Mouse (Mus musculus): ENCODE results near the gene Slc24a3. TPM values are rescaled to one million over a fixed set of nuclear protein-coding genes. Genes with fewer than 3 reads are reported as not detected.

Gene Slc24a3
- polyA plus RNA-seq, 1 experiment from 2014 or later: 3.8 TPM

GRCm38 (mm10) chr2:145331525-145331924 is 164.0 kb downstream of the Slc24a3 start:
- no peak for ATAC-seq (ENCODE audit: insufficient number of reproducible peaks, insufficient read depth, low FRiP score, low read depth)
- Histone ChIP-seq H3K36me3 (ENCODE audit: control insufficient read depth, insufficient read depth, low read length) (no peaks in the 10 kb centered on the region), H3K9ac (ENCODE audit: low read length) (no peak overlapping the region), H3K27me3 (ENCODE audit: control insufficient read depth, insufficient read depth, low read length) (no peaks in the 10 kb centered on the region), H3K4me2 (ENCODE audit: low read length) (no peak overlapping the region), H3K27ac (replicated peaks in 1 of 2; ENCODE audit: control insufficient read depth in 1 of 2, insufficient read depth in 1 of 2, low read depth in 2 of 2, low read length in 2 of 2) (no peak overlapping the region), H3K9me3 (ENCODE audit: control insufficient read depth, low read length) (no peaks in the 10 kb centered on the region), H3K4me3 (ENCODE audit: control insufficient read depth in 1 of 2, insufficient read depth in 1 of 2, low read depth in 1 of 2, low read length in 2 of 2) (no peak overlapping the region), H3K4me1 (ENCODE audit: control insufficient read depth in 2 of 2, insufficient read depth in 2 of 2, low read length in 2 of 2) (0 out of 4 replicates have a peak, but pooled peaks cover 3 to 7% of the 10 kb centered on the region in 2 experiments)
- 78% methylated on average over 1 of the region's 1 CpGs for WGBS

- H3K9me3 ChIP-seq (ENCODE audit: control insufficient read depth, low read length): no peaks in the 10 kb centered on the region
- H3K4me2 ChIP-seq (ENCODE audit: low read length): no peak overlapping the region
- no peak overlapping the region for H3K27ac ChIP-seq (replicated peaks in 1 of 2; ENCODE audit: control insufficient read depth in 1 of 2, insufficient read depth in 1 of 2, low read depth in 2 of 2, low read length in 2 of 2)
- H3K9ac ChIP-seq (ENCODE audit: low read length): no peak overlapping the region
- H3K4me1 ChIP-seq (ENCODE audit: control insufficient read depth in 2 of 2, insufficient read depth in 2 of 2, low read length in 2 of 2): 0 out of 4 replicates have a peak, but pooled peaks cover 3 to 7% of the 10 kb centered on the region in 2 experiments
- no peaks in the 10 kb centered on the region for H3K27me3 ChIP-seq (ENCODE audit: control insufficient read depth, insufficient read depth, low read length)
- no peak overlapping the region for H3K4me3 ChIP-seq (ENCODE audit: control insufficient read depth in 1 of 2, insufficient read depth in 1 of 2, low read depth in 1 of 2, low read length in 2 of 2)
- ATAC-seq (ENCODE audit: insufficient number of reproducible peaks, insufficient read depth, low FRiP score, low read depth): no peak
- no peaks in the 10 kb centered on the region for H3K36me3 ChIP-seq (ENCODE audit: control insufficient read depth, insufficient read depth, low read length)
Observed at GRCm38 (mm10) chr2:145333466-145333865, 165.9 kb downstream of the Slc24a3 start.

GRCm38 (mm10) chr2:145336406-145336805 is 168.9 kb downstream of the Slc24a3 start:
- Histone ChIP-seq H3K27me3 (ENCODE audit: control insufficient read depth, insufficient read depth, low read length) (no peaks in the 10 kb centered on the region), H3K27ac (replicated peaks in 1 of 2; ENCODE audit: control insufficient read depth in 1 of 2, insufficient read depth in 1 of 2, low read depth in 2 of 2, low read length in 2 of 2) (no peak overlapping the region), H3K4me2 (ENCODE audit: low read length) (no peak overlapping the region), H3K9me3 (ENCODE audit: control insufficient read depth, low read length) (no peaks in the 10 kb centered on the region), H3K36me3 (ENCODE audit: control insufficient read depth, insufficient read depth, low read length) (no peaks in the 10 kb centered on the region), H3K4me3 (ENCODE audit: control insufficient read depth in 1 of 2, insufficient read depth in 1 of 2, low read depth in 1 of 2, low read length in 2 of 2) (no peak overlapping the region), H3K9ac (ENCODE audit: low read length) (no peak overlapping the region), H3K4me1 (ENCODE audit: control insufficient read depth in 2 of 2, insufficient read depth in 2 of 2, low read length in 2 of 2) (0 out of 4 replicates have a peak, but pooled peaks cover 0 to 3% of the 10 kb centered on the region in 2 experiments)
- no peak for ATAC-seq (ENCODE audit: insufficient number of reproducible peaks, insufficient read depth, low FRiP score, low read depth)

- Histone ChIP-seq H3K4me3 (ENCODE audit: control insufficient read depth in 1 of 2, insufficient read depth in 1 of 2, low read depth in 1 of 2, low read length in 2 of 2) (no peak overlapping the region), H3K36me3 (ENCODE audit: control insufficient read depth, insufficient read depth, low read length) (no peaks in the 10 kb centered on the region), H3K4me1 (ENCODE audit: control insufficient read depth in 2 of 2, insufficient read depth in 2 of 2, low read length in 2 of 2) (no peaks in the 10 kb centered on the region), H3K27ac (replicated peaks in 1 of 2; ENCODE audit: control insufficient read depth in 1 of 2, insufficient read depth in 1 of 2, low read depth in 2 of 2, low read length in 2 of 2) (no peak overlapping the region), H3K4me2 (ENCODE audit: low read length) (no peak overlapping the region), H3K27me3 (ENCODE audit: control insufficient read depth, insufficient read depth, low read length) (no peaks in the 10 kb centered on the region), H3K9me3 (ENCODE audit: control insufficient read depth, low read length) (no peaks in the 10 kb centered on the region), H3K9ac (ENCODE audit: low read length) (no peak overlapping the region)
- no peak for ATAC-seq (ENCODE audit: insufficient number of reproducible peaks, insufficient read depth, low FRiP score, low read depth)
- 67% methylated on average over 2 of the region's 2 CpGs for WGBS
Observed at GRCm38 (mm10) chr2:145340816-145341215, 173.3 kb downstream of the Slc24a3 start.

GRCm38 (mm10) chr2:145342956-145343355 is 175.4 kb downstream of the Slc24a3 start:
- no peak overlapping the region for H3K4me2 ChIP-seq (ENCODE audit: low read length)
- WGBS: 71% methylated on average over 4 of the region's 4 CpGs
- ATAC-seq (ENCODE audit: insufficient number of reproducible peaks, insufficient read depth, low FRiP score, low read depth): no peak

GRCm38 (mm10) chr2:145344521-145344920 is 177.0 kb downstream of the Slc24a3 start:
- Histone ChIP-seq H3K36me3 (ENCODE audit: control insufficient read depth, insufficient read depth, low read length) (no peaks in the 10 kb centered on the region), H3K4me1 (ENCODE audit: control insufficient read depth in 2 of 2, insufficient read depth in 2 of 2, low read length in 2 of 2) (peaks cover 0 to 3% of the 10 kb centered on the region in 2 experiments; a peak in 1 of 4 replicates), H3K4me3 (ENCODE audit: control insufficient read depth in 1 of 2, insufficient read depth in 1 of 2, low read depth in 1 of 2, low read length in 2 of 2) (no peak overlapping the region), H3K27me3 (ENCODE audit: control insufficient read depth, insufficient read depth, low read length) (no peaks in the 10 kb centered on the region), H3K9ac (ENCODE audit: low read length) (no peak overlapping the region), H3K4me2 (ENCODE audit: low read length) (no peak overlapping the region), H3K27ac (replicated peaks in 1 of 2; ENCODE audit: control insufficient read depth in 1 of 2, insufficient read depth in 1 of 2, low read depth in 2 of 2, low read length in 2 of 2) (no peak overlapping the region), H3K9me3 (ENCODE audit: control insufficient read depth, low read length) (no peaks in the 10 kb centered on the region)
- no peak for ATAC-seq (ENCODE audit: insufficient number of reproducible peaks, insufficient read depth, low FRiP score, low read depth)
- WGBS: 89% methylated on average over 1 of the region's 1 CpGs

More at GRCm38 (mm10) chr2:145342956-145343355, 175.4 kb downstream of the Slc24a3 start:
- H3K9ac ChIP-seq (ENCODE audit: low read length): no peak overlapping the region
- no peaks in the 10 kb centered on the region for H3K36me3 ChIP-seq (ENCODE audit: control insufficient read depth, insufficient read depth, low read length)
- H3K4me1 ChIP-seq (ENCODE audit: control insufficient read depth in 2 of 2, insufficient read depth in 2 of 2, low read length in 2 of 2): peaks cover 0 to 3% of the 10 kb centered on the region in 2 experiments; a peak in 1 of 4 replicates
- H3K4me3 ChIP-seq (ENCODE audit: control insufficient read depth in 1 of 2, insufficient read depth in 1 of 2, low read depth in 1 of 2, low read length in 2 of 2): no peak overlapping the region
- no peaks in the 10 kb centered on the region for H3K27me3 ChIP-seq (ENCODE audit: control insufficient read depth, insufficient read depth, low read length)
- H3K9me3 ChIP-seq (ENCODE audit: control insufficient read depth, low read length): no peaks in the 10 kb centered on the region
- no peak overlapping the region for H3K27ac ChIP-seq (replicated peaks in 1 of 2; ENCODE audit: control insufficient read depth in 1 of 2, insufficient read depth in 1 of 2, low read depth in 2 of 2, low read length in 2 of 2)

- WGBS: 78% methylated on average over 1 of the region's 1 CpGs
- Histone ChIP-seq H3K4me3 (ENCODE audit: control insufficient read depth in 1 of 2, insufficient read depth in 1 of 2, low read depth in 1 of 2, low read length in 2 of 2) (no peak overlapping the region), H3K9ac (ENCODE audit: low read length) (no peak overlapping the region), H3K4me1 (ENCODE audit: control insufficient read depth in 2 of 2, insufficient read depth in 2 of 2, low read length in 2 of 2) (no peaks in the 10 kb centered on the region), H3K27ac (replicated peaks in 1 of 2; ENCODE audit: control insufficient read depth in 1 of 2, insufficient read depth in 1 of 2, low read depth in 2 of 2, low read length in 2 of 2) (no peak overlapping the region), H3K27me3 (ENCODE audit: control insufficient read depth, insufficient read depth, low read length) (no peaks in the 10 kb centered on the region), H3K9me3 (ENCODE audit: control insufficient read depth, low read length) (no peaks in the 10 kb centered on the region), H3K36me3 (ENCODE audit: control insufficient read depth, insufficient read depth, low read length) (no peaks in the 10 kb centered on the region), H3K4me2 (ENCODE audit: low read length) (no peak overlapping the region)
- ATAC-seq (ENCODE audit: insufficient number of reproducible peaks, insufficient read depth, low FRiP score, low read depth): no peak
Observed at GRCm38 (mm10) chr2:145353801-145354200, 186.2 kb downstream of the Slc24a3 start.

- H3K4me2 ChIP-seq (ENCODE audit: low read length): no peak overlapping the region
- no peak overlapping the region for H3K4me3 ChIP-seq (ENCODE audit: control insufficient read depth in 1 of 2, insufficient read depth in 1 of 2, low read depth in 1 of 2, low read length in 2 of 2)
- no peaks in the 10 kb centered on the region for H3K27me3 ChIP-seq (ENCODE audit: control insufficient read depth, insufficient read depth, low read length)
- H3K27ac ChIP-seq (replicated peaks in 1 of 2; ENCODE audit: control insufficient read depth in 1 of 2, insufficient read depth in 1 of 2, low read depth in 2 of 2, low read length in 2 of 2): no peak overlapping the region
- WGBS: 72% methylated on average over 6 of the region's 6 CpGs
- no peaks in the 10 kb centered on the region for H3K9me3 ChIP-seq (ENCODE audit: control insufficient read depth, low read length)
- H3K4me1 ChIP-seq (ENCODE audit: control insufficient read depth in 2 of 2, insufficient read depth in 2 of 2, low read length in 2 of 2): no peaks in the 10 kb centered on the region
- no peaks in the 10 kb centered on the region for H3K36me3 ChIP-seq (ENCODE audit: control insufficient read depth, insufficient read depth, low read length)
- no peak overlapping the region for H3K9ac ChIP-seq (ENCODE audit: low read length)
- ATAC-seq (ENCODE audit: insufficient number of reproducible peaks, insufficient read depth, low FRiP score, low read depth): no peak
Observed at GRCm38 (mm10) chr2:145358236-145358942, 190.8 kb downstream of the Slc24a3 start.

Data from heart, embryonic 14.5 days (tissue).